In the genomic region with DNA sequence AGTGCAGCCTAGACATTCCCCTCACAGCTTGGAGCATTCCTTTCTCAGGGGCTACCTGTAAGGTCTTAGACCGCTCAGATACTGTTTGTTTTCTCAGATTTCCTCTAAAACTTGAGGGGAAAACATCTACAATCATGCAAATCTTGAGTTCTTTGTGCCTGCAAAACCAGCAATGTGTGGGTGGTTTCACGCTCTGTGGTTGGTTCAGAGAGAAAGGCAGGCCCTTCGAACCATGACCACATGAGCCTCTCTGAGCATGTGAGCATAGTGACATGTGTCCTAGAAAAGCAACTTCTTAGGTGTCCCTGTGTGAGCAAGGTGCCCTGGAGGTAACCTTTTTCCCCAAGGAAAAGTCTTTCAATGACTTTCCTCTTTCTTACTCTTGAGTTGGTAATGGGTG, we compare ENCODE assay signal across 39 mouse cellular contexts. TPM values are rescaled to one million over a fixed set of nuclear protein-coding genes. Genes with fewer than 3 reads are reported as not detected.
DNase-seq lines count a peak whose midpoint lies in the region; ATAC-seq and TF ChIP-seq lines count a peak whose summit lies in the region.
"Had no signal": no experiment of that assay in that cellular context is flagged by ENCODE, and none has a peak within 500 bp of the region (broad histone marks: within the 10 kb centered on the region; RNA-seq: fewer than 3 reads in every experiment).

No protein-coding gene starts in this region.

- peak; percentile 36 for ATAC-seq in inflammation-experienced regulatory T-cells, adult 6 months
- ATAC-seq: activated CD4-positive, CD25-positive, alpha-beta regulatory T cell, adult 4 months; forebrain, embryonic 13.5 days had no signal

- no peaks in the 10 kb centered on the region for H3K4me1 ChIP-seq in lung, adult 2 months (ENCODE audit: control insufficient read depth, insufficient read depth, low read length)
- H3K4me1 ChIP-seq: embryonic facial prominence, embryonic 15.5 days; forebrain, embryonic 13.5 days; midbrain, embryonic 12.5 days; neural tube, embryonic 13.5 days; stomach, embryonic 15.5 days had no signal

- WGBS in lung, adult 2 months = 76% methylated on average over 3 of the region's 3 CpGs

- peak; percentile 19 for DNase-seq in lung, postnatal 36 days
- no peak for DNase-seq in lung, adult 2 months
- peak; percentile 72 for DNase-seq in A20 (ENCODE audit: low read depth, low spot score)
- peak; percentile 30 for DNase-seq in CD4-positive helper T cell, adult 2 months (ENCODE audit: low read depth, low spot score)
- no peak for DNase-seq in gastrocnemius, adult 18-20 months (ENCODE audit: low spot score)
- DNase-seq in urinary bladder, postnatal 10 days (ENCODE audit: low spot score) = no peak
- DNase-seq in layer of hippocampus, postnatal 36 days = no peak
- DNase-seq: adrenal gland, adult 8-10 months; cerebellum, adult 8-10 months; cerebellum, postnatal 25 days; gastrocnemius, postnatal 25 days; heart, adult 18-20 months; heart, postnatal 36 days; kidney, adult 18-20 months; liver, embryonic 13.5 days; lung, embryonic 14.5 days; lung, postnatal 14 days; retina, postnatal 1 day; right cerebral cortex, postnatal 14 days; thymus, postnatal 4 days had no signal

- no peak overlapping the region for H3K4me3 ChIP-seq in lung, adult 2 months (replicated peaks; ENCODE audit: extremely low read depth, low read depth, low read length)
- H3K4me3 ChIP-seq: embryonic facial prominence, embryonic 10.5 days; embryonic facial prominence, embryonic 15.5 days; forebrain, embryonic 13.5 days; limb, embryonic 10.5 days; limb, embryonic 15.5 days; liver, embryonic 13.5 days; megakaryocyte, embryonic 14.5 days; midbrain, embryonic 12.5 days; myocyte; neural tube, embryonic 13.5 days; stomach, embryonic 15.5 days had no signal

- TF ChIP-seq POLR2A in lung, adult 2 months (IDR thresholded peaks at IDR 0.05; ENCODE audit: borderline replicate concordance, extremely low read depth, low read depth, low read length) = no peak

- TF ChIP-seq CTCF in lung, adult 2 months (IDR thresholded peaks at IDR 0.05; ENCODE audit: insufficient read depth, low read length) = no peak

RNA-seq across cellular contexts. Expression of gene Zfp318, which starts 5.0 kb away (rescaled TPM):
- polyA plus RNA-seq in lung, adult 2 months (2012; rRNA removed) = 11.2 and 12.5 TPM in 2 replicates
- polyA plus RNA-seq in inflammation-experienced regulatory T-cells, adult 6 months (2017; shearing (Covaris generic)) = 1 to 10 TPM; 2.5 to 5.7 (median 3.9) TPM
- total RNA-seq in gastrocnemius, adult 18-20 months (2021) = 10 to 100 TPM; 14.0 to 15.5 TPM
- total RNA-seq in layer of hippocampus, postnatal 36 days (2021) = 10 to 100 TPM; 56.3 to 60.0 TPM

RNA-seq across cellular contexts. Expression of gene Crip3, which starts 50.2 kb away (rescaled TPM):
- polyA plus RNA-seq in lung, adult 2 months (2012; rRNA removed) = 3.3 and 6.8 TPM in 2 replicates
- polyA plus RNA-seq in inflammation-experienced regulatory T-cells, adult 6 months (2017; shearing (Covaris generic)) = not detected
- under 1 TPM; 0.28 to 0.59 TPM for total RNA-seq in gastrocnemius, adult 18-20 months (2021)
- 1 to 10 TPM; 8.1 to 8.4 TPM for total RNA-seq in layer of hippocampus, postnatal 36 days (2021)
- polyA plus RNA-seq: activated CD4-positive, CD25-positive, alpha-beta regulatory T cell, adult 4 months; C2C12; liver, embryonic 13.5 days; lung, embryonic 14.5 days; myocyte; small intestine, adult 2 months had no signal

RNA-seq across cellular contexts. Expression of gene Abcc10, which starts 50.4 kb away (rescaled TPM):
- 13.1 and 15.1 TPM in 2 replicates for polyA plus RNA-seq in lung, adult 2 months (2012; rRNA removed)
- 1 to 10 TPM; 1.8 to 3.9 (median 2.8) TPM for polyA plus RNA-seq in inflammation-experienced regulatory T-cells, adult 6 months (2017; shearing (Covaris generic))
- 1 to 10 TPM; 1.9 to 2.9 TPM for total RNA-seq in gastrocnemius, adult 18-20 months (2021)
- 1 to 10 TPM; 8.2 to 9.0 TPM for total RNA-seq in layer of hippocampus, postnatal 36 days (2021)

RNA-seq across cellular contexts. Expression of gene Slc22a7, which starts 59.7 kb away (rescaled TPM):
- polyA plus RNA-seq in lung, adult 2 months (2012; rRNA removed) = not detected in 2 replicates
- polyA plus RNA-seq in inflammation-experienced regulatory T-cells, adult 6 months (2017; shearing (Covaris generic)) = not detected
- under 1 TPM in 1 of 2 experiments, not detected in 1; 0.14 TPM for total RNA-seq in gastrocnemius, adult 18-20 months (2021)
- total RNA-seq in layer of hippocampus, postnatal 36 days (2021) = under 1 TPM in 1 of 2 experiments, not detected in 1; 0.30 TPM
- total RNA-seq: adrenal gland, adult 8-10 months; gastrocnemius, postnatal 25 days; heart, adult 18-20 months; heart, postnatal 36 days had no signal
- polyA plus RNA-seq: activated CD4-positive, CD25-positive, alpha-beta regulatory T cell, adult 4 months; C2C12; embryonic facial prominence, embryonic 10.5 days; forebrain, embryonic 13.5 days; heart, embryonic 11.5 days; hindbrain, embryonic 14.5 days; intestine, embryonic 14.5 days; large intestine, adult 2 months; limb, embryonic 10.5 days; limb, embryonic 15.5 days; liver, embryonic 13.5 days; lung, embryonic 14.5 days; midbrain, embryonic 12.5 days; midbrain, postnatal 0 days; myocyte; neural tube, embryonic 13.5 days; small intestine, adult 2 months; stomach, embryonic 15.5 days had no signal

Comparison
In these comparisons a context has a peak if more than half of its experiments do, and no peak if none do; other contexts are left out.
1. DNase-seq: peak in lung, postnatal 36 days (single experiment), A20 (single experiment) and CD4-positive helper T cell, adult 2 months (single experiment); none in lung, adult 2 months (single experiment), gastrocnemius, adult 18-20 months (single experiment), urinary bladder, postnatal 10 days (single experiment) and layer of hippocampus, postnatal 36 days (0 of 2).
2. RNA of gene Crip3, which starts 50.2 kb away (total RNA-seq): 8.1 to 8.4 TPM in layer of hippocampus, postnatal 36 days; 0.28 to 0.59 TPM in gastrocnemius, adult 18-20 months; every median in the first group is over 4 times any median in the second.